Mouse (Mus musculus) cortical plate, adult 2 months (tissue): ENCODE results near the gene Abca7.

ENCODE experiments used
- CTCF ChIP-seq: fragments of 200-500 bp; IDR thresholded peaks from 2 replicates; pipeline ENCODE4 v1.5.1; 2011; ENCODE audit warnings: mild to moderate bottlenecking, control low read depth, low read length; ENCODE audit not compliant: insufficient read depth; ENCODE audit errors: extremely low read depth
- POLR2A ChIP-seq: fragments of 200-500 bp; IDR thresholded peaks from 2 replicates; pipeline ENCODE4 v1.6.1; 2011; ENCODE audit warnings: mild to moderate bottlenecking, low read length, control low read depth; ENCODE audit not compliant: insufficient read depth; ENCODE audit errors: extremely low read depth

GRCm38 (mm10) chr10:80023758-80024157 lies 27.5 kb downstream of the Abca7 start:
- no peak for TF ChIP-seq POLR2A
- TF ChIP-seq CTCF, result no peak
